Mouse (Mus musculus): ENCODE measurements around the gene Suv39h1. TPM values are rescaled to one million over a fixed set of nuclear protein-coding genes. Genes with fewer than 3 reads are reported as not detected.
"Not testable (repeated sequence)": the region's sequence is repeated elsewhere in the genome, so short reads cannot be mapped to it uniquely, and the experiment has no call there.

The Suv39h1 gene
- polyA plus RNA-seq, 1 experiment from 2014 or later, result 39.1 TPM

DNA sequence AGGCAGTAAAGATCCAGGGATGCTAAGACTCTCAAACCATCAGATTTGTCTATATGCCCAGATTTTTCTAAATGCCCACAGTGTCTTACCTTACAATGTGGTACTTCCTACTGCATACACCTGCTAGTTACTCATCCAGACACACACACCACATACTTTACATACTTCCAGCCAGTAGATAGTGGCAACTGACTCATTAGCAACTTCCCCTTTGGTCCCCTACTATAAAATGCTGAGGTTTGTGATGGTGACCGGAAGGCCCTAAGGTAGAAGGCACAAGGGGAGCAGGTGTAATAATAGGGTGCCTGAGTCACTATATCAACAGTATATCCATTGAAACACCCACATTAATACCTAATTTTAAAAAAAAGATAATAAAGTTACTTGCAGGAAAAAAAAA, 5.4 kb downstream of the Suv39h1 start:
- 96% methylated on average over 1 of the region's 1 CpGs for WGBS
- Histone ChIP-seq H3K4me3 (ENCODE audit: low read depth, low read length) (no peak overlapping the region), H3K4me1 (ENCODE audit: control insufficient read depth, insufficient read depth, low read length) (0 out of 2 replicates have a peak, but pooled peaks cover 4% of the 10 kb centered on the region), H3K27ac (ENCODE audit: low read length) (no peak overlapping the region), H3K27me3 (ENCODE audit: control insufficient read depth, insufficient read depth, low read depth, low read length) (no peaks in the 10 kb centered on the region), H3K36me3 (ENCODE audit: control insufficient read depth, insufficient read depth, low read length) (0 out of 2 replicates have a peak, but pooled peaks cover 3% of the 10 kb centered on the region), H3K9me3 (replicated peaks; ENCODE audit: control insufficient read depth, low read length, poor library complexity, severe bottlenecking) (no peaks in the 10 kb centered on the region; the same call in 1 of the 2 replicates), H3K9ac (ENCODE audit: low read depth, low read length) (no peak overlapping the region), H3K4me2 (ENCODE audit: low read length) (no peak overlapping the region)
- no peak for ATAC-seq

DNA sequence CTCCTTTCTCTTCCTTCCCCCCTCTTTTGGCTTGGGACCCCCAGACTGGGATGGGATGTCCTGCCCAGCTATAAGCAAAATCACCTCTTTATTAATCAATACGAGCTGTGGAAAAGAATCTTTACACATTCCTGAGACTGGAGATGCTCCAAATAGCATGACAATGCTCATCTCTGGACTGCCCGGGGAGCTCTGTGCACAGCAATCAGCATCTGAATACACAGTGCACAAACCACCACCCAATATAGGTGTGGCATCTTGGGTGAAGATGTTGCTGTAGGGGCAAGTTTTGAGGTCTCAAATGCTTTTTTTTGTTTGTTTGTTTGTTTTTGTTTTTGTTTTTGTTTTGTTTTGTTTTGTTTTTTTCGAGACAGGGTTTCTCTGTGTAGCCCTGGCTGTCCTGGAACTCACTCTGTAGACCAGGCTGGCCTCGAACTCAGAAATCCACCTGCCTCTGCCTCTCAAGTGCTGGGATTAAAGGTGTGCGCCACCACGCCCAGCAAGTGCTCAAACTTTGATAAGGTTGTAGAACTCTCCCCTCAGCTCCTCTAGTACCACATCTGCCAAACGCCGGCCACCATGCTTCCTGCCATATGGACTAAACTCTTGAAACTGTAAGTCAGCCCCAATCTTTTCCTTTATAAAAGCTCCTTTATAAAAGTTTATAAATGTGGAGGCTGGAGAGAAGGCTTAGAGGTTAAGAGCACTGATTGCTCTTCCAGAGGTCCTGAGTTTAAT, 23.3 kb downstream of the Suv39h1 start:
- not testable (repeated sequence) for H3K9me3 ChIP-seq (replicated peaks; ENCODE audit: control insufficient read depth, low read length, poor library complexity, severe bottlenecking); H3K4me3 ChIP-seq (ENCODE audit: low read depth, low read length); H3K36me3 ChIP-seq (ENCODE audit: control insufficient read depth, insufficient read depth, low read length); H3K9ac ChIP-seq (ENCODE audit: low read depth, low read length); ATAC-seq; H3K27me3 ChIP-seq (ENCODE audit: control insufficient read depth, insufficient read depth, low read depth, low read length); H3K4me1 ChIP-seq (ENCODE audit: control insufficient read depth, insufficient read depth, low read length); H3K4me2 ChIP-seq (ENCODE audit: low read length); H3K27ac ChIP-seq (ENCODE audit: low read length)
- WGBS, result 80% methylated on average over 7 of the region's 8 CpGs

DNA sequence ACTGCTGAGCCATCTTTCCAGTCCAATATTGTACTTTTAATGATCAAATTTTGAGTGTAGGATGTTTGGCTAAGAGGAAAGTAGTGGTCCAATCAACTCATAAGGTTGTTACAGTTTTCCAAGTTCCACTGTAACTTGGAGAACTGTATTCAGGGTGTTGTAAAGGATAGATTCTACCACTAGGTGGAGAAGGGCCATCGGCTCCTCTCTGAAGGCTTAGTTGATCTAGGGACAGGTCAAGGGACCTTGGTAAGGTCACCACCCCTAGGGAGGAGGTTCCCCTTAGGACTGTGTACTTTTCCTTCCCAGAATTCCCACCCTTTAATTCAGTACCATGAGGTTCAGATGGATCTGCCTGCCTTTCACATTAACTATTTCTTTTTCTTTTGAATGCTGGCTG, 41.6 kb downstream of the Suv39h1 start:
- H3K27ac ChIP-seq (ENCODE audit: low read length), result no peak overlapping the region
- no peak overlapping the region for H3K4me3 ChIP-seq (ENCODE audit: low read depth, low read length)
- 72% methylated on average over 1 of the region's 1 CpGs for WGBS
- H3K27me3 ChIP-seq (ENCODE audit: control insufficient read depth, insufficient read depth, low read depth, low read length), result no peaks in the 10 kb centered on the region
- no peaks in the 10 kb centered on the region for H3K4me1 ChIP-seq (ENCODE audit: control insufficient read depth, insufficient read depth, low read length)
- no peak for ATAC-seq
- H3K4me2 ChIP-seq (ENCODE audit: low read length), result no peak overlapping the region
- H3K9ac ChIP-seq (ENCODE audit: low read depth, low read length), result no peak overlapping the region
- no peaks in the 10 kb centered on the region for H3K36me3 ChIP-seq (ENCODE audit: control insufficient read depth, insufficient read depth, low read length)
- no peaks in the 10 kb centered on the region for H3K9me3 ChIP-seq (replicated peaks; ENCODE audit: control insufficient read depth, low read length, poor library complexity, severe bottlenecking)

DNA sequence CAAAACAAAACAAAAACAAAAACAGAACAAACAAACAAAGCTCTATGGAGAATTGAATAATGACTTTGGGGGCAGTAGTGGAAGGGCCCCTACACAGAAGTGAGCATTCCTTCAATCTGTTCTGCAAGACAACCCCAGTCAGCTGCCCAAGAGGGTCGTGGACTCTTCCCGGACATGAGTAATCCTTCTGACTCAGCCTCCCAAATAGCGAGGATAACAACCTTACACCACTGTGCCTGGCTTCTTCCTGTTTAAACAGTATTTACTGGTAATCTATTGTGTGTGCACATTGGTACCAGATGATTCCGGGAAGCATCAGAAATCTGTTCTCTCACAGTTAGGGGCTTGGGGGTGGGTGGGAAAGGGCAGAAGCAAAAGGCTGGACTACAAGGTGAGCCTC, 47.7 kb downstream of the Suv39h1 start:
- Histone ChIP-seq H3K9me3 (replicated peaks; ENCODE audit: control insufficient read depth, low read length, poor library complexity, severe bottlenecking) (no peaks in the 10 kb centered on the region), H3K4me1 (ENCODE audit: control insufficient read depth, insufficient read depth, low read length) (no peaks in the 10 kb centered on the region), H3K9ac (ENCODE audit: low read depth, low read length) (no peak overlapping the region), H3K27ac (ENCODE audit: low read length) (no peak overlapping the region), H3K4me3 (ENCODE audit: low read depth, low read length) (no peak overlapping the region), H3K4me2 (ENCODE audit: low read length) (no peak overlapping the region), H3K27me3 (ENCODE audit: control insufficient read depth, insufficient read depth, low read depth, low read length) (no peaks in the 10 kb centered on the region), H3K36me3 (ENCODE audit: control insufficient read depth, insufficient read depth, low read length) (no peaks in the 10 kb centered on the region)
- no peak for ATAC-seq
- WGBS, result 83% methylated on average over 4 of the region's 4 CpGs

DNA sequence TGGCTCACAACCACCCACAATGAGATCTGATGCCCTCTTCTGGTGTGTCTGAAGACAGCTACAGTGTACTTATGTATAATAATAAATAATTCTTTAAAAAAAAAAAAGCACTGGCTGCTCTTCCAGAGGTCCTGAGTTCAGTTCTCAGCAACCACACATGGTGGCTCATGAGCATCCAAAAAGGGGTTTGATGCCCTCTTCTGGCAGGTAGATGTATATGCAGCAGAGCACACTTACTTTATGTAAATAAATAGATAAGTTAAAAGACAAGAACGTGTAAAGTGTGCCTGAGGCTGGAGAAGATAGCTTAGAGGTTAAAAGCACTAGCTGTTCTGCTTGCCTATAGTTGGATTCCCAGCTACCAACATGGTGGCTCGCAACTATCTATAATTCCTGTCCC, 49.8 kb downstream of the Suv39h1 start:
- Histone ChIP-seq H3K4me1 (ENCODE audit: control insufficient read depth, insufficient read depth, low read length) (no peaks in the 10 kb centered on the region), H3K9ac (ENCODE audit: low read depth, low read length) (no peak overlapping the region), H3K9me3 (replicated peaks; ENCODE audit: control insufficient read depth, low read length, poor library complexity, severe bottlenecking) (no peaks in the 10 kb centered on the region), H3K27ac (ENCODE audit: low read length) (no peak overlapping the region), H3K27me3 (ENCODE audit: control insufficient read depth, insufficient read depth, low read depth, low read length) (no peaks in the 10 kb centered on the region), H3K36me3 (ENCODE audit: control insufficient read depth, insufficient read depth, low read length) (no peaks in the 10 kb centered on the region), H3K4me2 (ENCODE audit: low read length) (no peak overlapping the region), H3K4me3 (ENCODE audit: low read depth, low read length) (no peak overlapping the region)
- WGBS, result 66% methylated on average over 2 of the region's 2 CpGs
- ATAC-seq, result no peak

DNA sequence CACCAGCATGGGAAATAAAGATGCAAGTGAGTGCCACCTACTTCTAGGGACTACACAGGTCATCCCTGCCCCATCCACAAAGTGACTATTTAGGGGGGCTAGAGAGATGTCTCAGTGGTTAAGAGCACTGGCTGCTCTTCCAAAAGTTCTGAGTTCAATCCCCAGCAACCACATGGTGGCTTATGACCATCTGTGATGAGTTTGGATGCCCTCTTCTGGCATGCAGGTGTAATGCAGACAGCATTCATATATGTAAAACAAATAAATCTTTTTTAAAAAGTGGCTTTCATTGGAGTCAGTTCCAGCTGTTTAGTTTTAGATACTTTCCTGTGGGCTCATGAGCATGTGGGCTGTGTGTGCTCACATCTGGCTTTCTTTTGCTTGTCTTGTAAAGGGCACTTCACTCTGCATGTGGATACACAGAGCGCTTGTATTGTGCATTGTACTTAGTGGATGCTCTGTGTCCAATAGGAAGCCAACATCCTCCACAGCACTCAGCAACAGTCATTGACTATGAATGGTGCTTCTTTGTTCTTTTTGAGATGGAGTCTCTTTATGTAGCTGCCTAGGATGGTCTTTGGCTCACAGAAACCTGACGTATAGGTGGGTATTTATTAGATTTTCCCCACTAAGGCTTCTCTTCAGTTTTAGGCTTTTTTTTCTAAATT, 54.3 kb downstream of the Suv39h1 start:
- no peak overlapping the region for H3K27ac ChIP-seq (ENCODE audit: low read length)
- no peak overlapping the region for H3K4me3 ChIP-seq (ENCODE audit: low read depth, low read length)
- 66% methylated on average over 2 of the region's 2 CpGs for WGBS
- no peaks in the 10 kb centered on the region for H3K36me3 ChIP-seq (ENCODE audit: control insufficient read depth, insufficient read depth, low read length)
- no peaks in the 10 kb centered on the region for H3K4me1 ChIP-seq (ENCODE audit: control insufficient read depth, insufficient read depth, low read length)
- H3K9me3 ChIP-seq (replicated peaks; ENCODE audit: control insufficient read depth, low read length, poor library complexity, severe bottlenecking), result no peaks in the 10 kb centered on the region
- ATAC-seq, result no peak
- H3K9ac ChIP-seq (ENCODE audit: low read depth, low read length), result no peak overlapping the region
- no peak overlapping the region for H3K4me2 ChIP-seq (ENCODE audit: low read length)
- no peaks in the 10 kb centered on the region for H3K27me3 ChIP-seq (ENCODE audit: control insufficient read depth, insufficient read depth, low read depth, low read length)

DNA sequence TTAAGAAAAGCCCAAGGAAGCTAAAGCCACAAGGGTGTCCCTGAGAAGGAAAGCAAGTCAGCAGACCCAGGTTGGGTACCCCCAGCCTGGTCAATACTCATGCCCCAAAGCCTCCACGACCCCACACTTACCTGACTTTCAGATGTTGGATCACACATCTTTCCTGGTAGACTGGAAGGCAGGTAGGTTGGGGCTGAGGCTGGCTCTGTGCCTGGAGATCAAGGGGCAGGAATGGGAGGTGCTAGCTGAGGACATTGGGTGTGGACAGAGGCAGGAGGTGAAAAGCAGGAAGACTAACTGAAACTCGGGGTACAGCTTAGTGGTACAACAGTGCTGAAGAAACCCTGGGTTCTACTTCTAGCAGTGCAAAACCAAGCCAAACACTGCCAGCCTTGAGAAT, 56.3 kb downstream of the Suv39h1 start, which contains the start of gene Glod5:
Glod5 (minus strand) TSS at position 207 of the 400 bp plus-strand sequence.
- Histone ChIP-seq H3K27ac (ENCODE audit: low read length) (no peak within 1 kb of the TSS), H3K36me3 (ENCODE audit: control insufficient read depth, insufficient read depth, low read length) (no peaks in the 10 kb centered on the region), H3K27me3 (ENCODE audit: control insufficient read depth, insufficient read depth, low read depth, low read length) (no peaks in the 10 kb centered on the region), H3K4me2 (ENCODE audit: low read length) (no peak within 1 kb of the TSS), H3K4me3 (ENCODE audit: low read depth, low read length) (no peak within 1 kb of the TSS), H3K9ac (ENCODE audit: low read depth, low read length) (no peak within 1 kb of the TSS), H3K9me3 (replicated peaks; ENCODE audit: control insufficient read depth, low read length, poor library complexity, severe bottlenecking) (no peaks in the 10 kb centered on the region), H3K4me1 (ENCODE audit: control insufficient read depth, insufficient read depth, low read length) (no peaks in the 10 kb centered on the region)
- 74% methylated on average over 2 of the region's 2 CpGs for WGBS
- ATAC-seq, result no peak

DNA sequence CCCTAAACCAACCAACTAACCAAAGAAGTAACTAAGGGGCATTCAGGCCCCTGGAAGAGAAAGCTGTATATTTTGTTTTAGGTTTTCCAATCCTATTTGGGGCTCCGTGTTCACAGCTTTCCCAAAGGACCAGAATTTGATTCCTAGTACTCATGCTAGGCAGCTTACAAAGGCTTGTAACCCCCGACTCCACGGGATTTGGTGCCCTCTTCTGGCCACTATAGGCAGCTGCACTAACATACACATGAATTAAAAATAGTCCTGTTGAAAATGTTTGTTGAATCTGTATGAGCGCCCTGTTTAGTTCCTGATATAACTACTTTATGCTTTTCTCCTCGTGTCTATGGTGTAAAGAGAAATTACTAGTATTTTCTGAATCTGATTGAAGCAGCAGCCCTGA, 57.4 kb downstream of the Suv39h1 start:
- H3K36me3 ChIP-seq (ENCODE audit: control insufficient read depth, insufficient read depth, low read length), result no peaks in the 10 kb centered on the region
- H3K4me1 ChIP-seq (ENCODE audit: control insufficient read depth, insufficient read depth, low read length), result no peaks in the 10 kb centered on the region
- H3K27me3 ChIP-seq (ENCODE audit: control insufficient read depth, insufficient read depth, low read depth, low read length), result no peaks in the 10 kb centered on the region
- H3K4me3 ChIP-seq (ENCODE audit: low read depth, low read length), result no peak overlapping the region
- no peaks in the 10 kb centered on the region for H3K9me3 ChIP-seq (replicated peaks; ENCODE audit: control insufficient read depth, low read length, poor library complexity, severe bottlenecking)
- H3K4me2 ChIP-seq (ENCODE audit: low read length), result no peak overlapping the region
- WGBS, result 17% methylated on average over 5 of the region's 5 CpGs
- ATAC-seq, result peak; percentile 64; the same call in 1 of the 2 replicates
- H3K9ac ChIP-seq (ENCODE audit: low read depth, low read length), result no peak overlapping the region
- H3K27ac ChIP-seq (ENCODE audit: low read length), result no peak overlapping the region

DNA sequence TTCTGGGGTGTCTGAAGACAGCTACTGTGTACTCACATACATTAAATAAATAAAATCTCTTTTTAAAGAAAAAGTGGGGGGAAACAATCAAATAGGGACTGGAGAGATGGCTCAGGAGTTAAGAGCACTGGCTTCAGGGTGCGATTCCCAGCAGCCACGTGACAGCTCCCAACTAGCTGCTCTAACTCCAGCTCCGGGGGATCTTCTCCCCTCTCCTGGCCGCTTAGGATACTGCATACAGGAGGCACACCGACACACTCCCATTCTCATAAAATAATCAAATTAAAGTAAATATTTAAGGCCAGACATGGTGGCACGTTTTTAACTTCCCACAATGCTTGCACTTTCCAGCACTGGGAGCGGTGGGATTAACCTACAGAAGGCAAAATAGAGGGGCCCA, 58.9 kb downstream of the Suv39h1 start:
- H3K9me3 ChIP-seq (replicated peaks; ENCODE audit: control insufficient read depth, low read length, poor library complexity, severe bottlenecking); H3K36me3 ChIP-seq (ENCODE audit: control insufficient read depth, insufficient read depth, low read length); ATAC-seq; H3K27ac ChIP-seq (ENCODE audit: low read length); H3K4me1 ChIP-seq (ENCODE audit: control insufficient read depth, insufficient read depth, low read length); H3K4me3 ChIP-seq (ENCODE audit: low read depth, low read length); H3K4me2 ChIP-seq (ENCODE audit: low read length); H3K9ac ChIP-seq (ENCODE audit: low read depth, low read length); H3K27me3 ChIP-seq (ENCODE audit: control insufficient read depth, insufficient read depth, low read depth, low read length): not testable (repeated sequence)
- WGBS, result 22% methylated on average over 7 of the region's 7 CpGs

Data from midbrain, embryonic 16.5 days (tissue).